Mouse (Mus musculus): ENCODE measurements around the gene Ccdc88a. TPM values are rescaled to one million over a fixed set of nuclear protein-coding genes. Genes with fewer than 3 reads are reported as not detected.
A peak's percentile ranks its signal among the peaks of the same experiment; 100 is the strongest.

Ccdc88a gene
- polyA plus RNA-seq (2014; fragmentation: Nextera tagmentation; extraction: Ambion mirVana), result 54.3 and 58.1 TPM in 2 replicates

DNA sequence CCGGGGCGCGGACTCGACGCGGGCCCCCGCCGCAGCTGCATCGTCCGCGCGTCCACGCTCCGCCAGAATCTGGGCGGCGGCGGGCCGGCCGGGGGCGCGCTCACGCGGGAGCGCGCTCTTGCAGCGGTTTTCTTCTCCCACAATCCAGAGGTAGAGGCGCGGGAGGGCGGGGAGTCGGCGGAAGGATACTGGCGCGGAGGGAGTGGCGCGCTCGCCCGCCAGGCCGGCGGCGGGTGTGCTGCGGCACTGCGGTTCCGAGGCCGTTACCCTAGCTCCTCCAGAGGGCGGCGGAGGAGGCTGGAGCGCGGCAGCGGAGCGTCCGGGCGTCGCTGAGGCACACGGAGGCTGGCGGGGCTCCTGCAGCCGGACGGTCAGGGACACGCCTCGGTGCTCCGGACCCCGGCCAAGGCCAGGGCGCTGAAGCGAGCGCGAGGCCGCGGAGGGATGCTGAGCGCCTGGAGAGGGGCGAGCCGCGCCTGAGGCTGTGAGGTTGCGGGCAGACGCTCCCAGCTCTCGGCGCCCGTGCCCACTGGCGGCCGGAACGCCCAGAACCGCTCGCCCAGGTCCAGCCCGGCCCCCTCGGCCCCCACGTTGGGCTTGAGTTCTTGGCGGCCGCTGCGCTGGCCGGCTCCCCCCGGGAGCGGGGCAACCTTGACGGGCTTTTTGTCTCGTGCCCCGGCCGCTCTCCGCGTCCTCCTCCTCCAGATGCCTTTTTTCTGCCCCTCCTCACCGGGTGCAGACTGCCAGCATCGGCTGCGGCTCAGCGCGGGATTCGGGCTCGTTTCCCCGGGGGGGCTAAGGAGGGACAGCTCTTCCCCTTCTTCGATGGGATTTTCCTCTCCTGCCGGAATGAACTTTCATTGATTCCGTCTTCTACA is at the start of gene Ccdc88a:
Gene Ccdc88a (plus strand): TSS at position 263 of the 878 bp plus-strand sequence.
- Histone ChIP-seq H3K4me2 (replicated peaks; ENCODE audit: low read depth, low read length) (peak within 1 kb of the TSS; percentile 46), H3K4me3 (ENCODE audit: low read depth, low read length) (peak within 1 kb of the TSS; percentile 93), H3K27me3 (ENCODE audit: control insufficient read depth, insufficient read depth, low read length) (no peaks in the 10 kb centered on the region), H3K36me3 (ENCODE audit: control insufficient read depth, insufficient read depth, low read length) (no peaks in the 10 kb centered on the region), H3K9ac (ENCODE audit: low read depth, low read length) (peak within 1 kb of the TSS; percentile 96), H3K27ac (ENCODE audit: low read depth, low read length) (peak within 1 kb of the TSS; percentile 99), H3K9me3 (ENCODE audit: control insufficient read depth, low read length) (no peaks in the 10 kb centered on the region), H3K4me1 (replicated peaks; ENCODE audit: control insufficient read depth, insufficient read depth, low read length) (no peaks in the 10 kb centered on the region)
- ATAC-seq (ENCODE audit: low FRiP score) (peak; percentile 97), DNase-seq (ENCODE audit: low spot score) (peak; percentile 98)
- WGBS, result under 1% methylated on average over 77 of the region's 107 CpGs

DNA sequence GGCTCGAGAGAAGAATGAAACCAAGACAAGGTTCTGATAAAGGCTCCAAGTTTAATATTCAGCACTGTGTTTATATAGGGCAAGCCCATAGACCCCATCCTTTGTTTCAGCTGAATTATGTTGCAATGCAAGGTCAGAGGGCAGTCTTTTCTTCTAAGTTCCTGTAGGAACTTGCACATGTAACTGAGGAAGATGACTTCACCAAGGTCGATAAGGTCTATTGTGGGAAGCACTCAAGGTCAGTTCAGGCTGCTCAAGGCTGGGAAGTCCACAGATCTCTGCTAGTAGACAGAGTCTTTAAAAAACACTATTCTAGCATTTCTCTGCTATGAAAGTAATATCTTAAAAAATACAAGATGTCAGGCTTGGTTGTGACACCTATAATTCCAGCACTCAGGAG is 38.0 kb upstream of the Ccdc88a start:
- DNase-seq (ENCODE audit: low spot score), result no peak
- Histone ChIP-seq H3K27ac (ENCODE audit: low read depth, low read length) (no peak overlapping the region), H3K4me1 (replicated peaks; ENCODE audit: control insufficient read depth, insufficient read depth, low read length) (no peaks in the 10 kb centered on the region), H3K4me2 (replicated peaks; ENCODE audit: low read depth, low read length) (no peak overlapping the region), H3K9ac (ENCODE audit: low read depth, low read length) (no peak overlapping the region), H3K36me3 (ENCODE audit: control insufficient read depth, insufficient read depth, low read length) (no peaks in the 10 kb centered on the region), H3K9me3 (ENCODE audit: control insufficient read depth, low read length) (no peaks in the 10 kb centered on the region), H3K27me3 (ENCODE audit: control insufficient read depth, insufficient read depth, low read length) (no peaks in the 10 kb centered on the region), H3K4me3 (ENCODE audit: low read depth, low read length) (no peak overlapping the region)
- WGBS, result 72% methylated on average over 2 of the region's 2 CpGs
- no peak for ATAC-seq (ENCODE audit: low FRiP score)

DNA sequence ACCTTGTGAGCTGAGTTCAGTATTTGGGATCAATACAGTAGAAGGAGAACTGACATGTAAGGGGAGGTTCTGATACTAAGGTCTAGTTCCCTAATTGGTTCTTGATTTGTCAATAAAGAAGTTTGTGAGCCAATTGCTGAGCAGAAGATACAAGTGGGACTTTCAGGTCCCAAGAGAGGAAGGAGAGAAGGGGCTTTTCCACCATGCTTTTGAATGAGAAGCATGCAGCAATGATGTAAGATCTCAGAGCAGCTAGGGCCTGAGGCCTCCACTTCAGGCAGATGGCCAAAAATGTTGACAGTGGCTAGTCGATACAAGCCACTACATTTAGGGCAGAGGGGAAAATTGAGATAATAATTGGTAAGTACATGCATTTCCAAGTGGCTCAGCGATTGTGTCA is 32.2 kb upstream of the Ccdc88a start:
- 89% methylated on average over 2 of the region's 2 CpGs for WGBS
- Histone ChIP-seq H3K4me1 (replicated peaks; ENCODE audit: control insufficient read depth, insufficient read depth, low read length) (no peaks in the 10 kb centered on the region), H3K27ac (ENCODE audit: low read depth, low read length) (no peak overlapping the region), H3K27me3 (ENCODE audit: control insufficient read depth, insufficient read depth, low read length) (no peaks in the 10 kb centered on the region), H3K9me3 (ENCODE audit: control insufficient read depth, low read length) (no peaks in the 10 kb centered on the region), H3K4me2 (replicated peaks; ENCODE audit: low read depth, low read length) (no peak overlapping the region), H3K9ac (ENCODE audit: low read depth, low read length) (no peak overlapping the region), H3K36me3 (ENCODE audit: control insufficient read depth, insufficient read depth, low read length) (no peaks in the 10 kb centered on the region), H3K4me3 (ENCODE audit: low read depth, low read length) (no peak overlapping the region)
- no peak for ATAC-seq (ENCODE audit: low FRiP score)
- no peak for DNase-seq (ENCODE audit: low spot score)

DNA sequence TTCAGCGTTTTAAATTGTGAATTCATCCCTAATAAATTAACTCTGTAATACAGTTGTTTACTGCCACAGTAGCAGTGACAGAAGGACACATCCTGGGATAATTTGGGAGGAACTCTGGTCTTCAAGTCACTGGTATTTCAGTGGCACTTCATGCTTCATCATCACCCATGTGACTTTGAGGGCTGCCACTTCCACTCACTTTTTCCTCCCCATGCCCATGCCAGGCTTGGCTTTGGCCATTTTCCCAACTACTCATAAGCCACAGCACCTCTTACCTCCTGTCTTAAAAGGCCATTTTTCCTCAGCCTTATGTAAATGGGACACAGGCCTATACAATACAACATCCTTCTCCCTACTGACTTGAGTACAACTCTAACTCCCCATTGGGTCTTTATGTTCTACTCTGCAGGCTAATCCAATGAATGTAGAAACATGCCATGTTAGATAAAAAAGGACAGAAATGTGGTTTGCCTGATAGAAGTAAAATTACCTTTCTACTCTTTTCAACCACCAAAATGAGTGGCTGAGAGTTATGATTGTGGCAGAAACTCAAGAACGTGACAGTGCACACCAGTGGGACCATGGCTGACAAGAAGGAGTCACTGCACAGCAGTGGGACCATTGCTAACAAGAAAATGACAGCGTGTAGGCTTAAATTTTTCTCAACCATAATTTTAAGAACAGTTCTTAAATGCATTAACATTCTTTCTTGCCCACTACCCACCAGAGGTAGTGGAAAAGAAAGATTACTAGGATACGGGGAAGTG is 28.4 kb upstream of the Ccdc88a start:
- H3K4me3 ChIP-seq (ENCODE audit: low read depth, low read length), result no peak overlapping the region
- no peaks in the 10 kb centered on the region for H3K4me1 ChIP-seq (replicated peaks; ENCODE audit: control insufficient read depth, insufficient read depth, low read length)
- H3K9ac ChIP-seq (ENCODE audit: low read depth, low read length), result no peak overlapping the region
- DNase-seq (ENCODE audit: low spot score) (no peak), ATAC-seq (ENCODE audit: low FRiP score) (no peak)
- H3K4me2 ChIP-seq (replicated peaks; ENCODE audit: low read depth, low read length), result no peak overlapping the region
- 80% methylated on average over 4 of the region's 4 CpGs for WGBS
- no peaks in the 10 kb centered on the region for H3K36me3 ChIP-seq (ENCODE audit: control insufficient read depth, insufficient read depth, low read length)
- H3K27me3 ChIP-seq (ENCODE audit: control insufficient read depth, insufficient read depth, low read length), result no peaks in the 10 kb centered on the region
- H3K9me3 ChIP-seq (ENCODE audit: control insufficient read depth, low read length), result no peaks in the 10 kb centered on the region
- no peak overlapping the region for H3K27ac ChIP-seq (ENCODE audit: low read depth, low read length)

DNA sequence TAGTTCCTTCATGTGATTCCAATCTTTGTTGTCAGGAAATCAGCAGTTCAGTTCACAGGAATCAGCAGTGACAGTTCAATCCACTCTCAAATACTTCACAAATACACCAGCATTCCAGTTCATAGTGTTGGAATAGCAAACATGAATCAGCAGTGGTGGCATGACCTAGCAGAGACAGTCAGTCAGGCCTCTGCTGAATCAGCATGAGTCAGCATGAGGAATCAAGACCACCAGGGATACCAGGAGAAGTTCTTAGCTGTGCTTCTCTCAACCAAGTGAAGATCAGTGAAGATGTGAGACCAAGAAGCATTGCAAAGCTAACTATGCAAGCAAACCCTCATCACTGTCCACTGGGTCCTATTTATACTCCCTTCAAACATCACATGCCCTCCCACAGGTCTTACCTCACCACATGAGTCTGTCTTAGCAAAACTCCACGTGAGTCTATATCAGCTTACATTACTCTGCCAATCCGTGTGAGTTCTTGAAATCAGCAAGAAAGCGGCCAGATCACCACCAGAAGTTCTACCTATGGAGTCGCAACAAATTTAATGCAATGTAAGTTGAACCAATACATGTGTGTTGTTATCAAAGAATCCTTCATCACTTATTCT is 27.7 kb upstream of the Ccdc88a start:
- Histone ChIP-seq H3K36me3 (ENCODE audit: control insufficient read depth, insufficient read depth, low read length) (no peaks in the 10 kb centered on the region), H3K4me2 (replicated peaks; ENCODE audit: low read depth, low read length) (no peak overlapping the region), H3K4me3 (ENCODE audit: low read depth, low read length) (no peak overlapping the region), H3K9ac (ENCODE audit: low read depth, low read length) (no peak overlapping the region), H3K9me3 (ENCODE audit: control insufficient read depth, low read length) (no peaks in the 10 kb centered on the region), H3K27ac (ENCODE audit: low read depth, low read length) (no peak overlapping the region), H3K27me3 (ENCODE audit: control insufficient read depth, insufficient read depth, low read length) (no peaks in the 10 kb centered on the region), H3K4me1 (replicated peaks; ENCODE audit: control insufficient read depth, insufficient read depth, low read length) (no peaks in the 10 kb centered on the region)
- DNase-seq (ENCODE audit: low spot score) (no peak), ATAC-seq (ENCODE audit: low FRiP score) (no peak)
- WGBS, result 78% methylated on average over 4 of the region's 4 CpGs

DNA sequence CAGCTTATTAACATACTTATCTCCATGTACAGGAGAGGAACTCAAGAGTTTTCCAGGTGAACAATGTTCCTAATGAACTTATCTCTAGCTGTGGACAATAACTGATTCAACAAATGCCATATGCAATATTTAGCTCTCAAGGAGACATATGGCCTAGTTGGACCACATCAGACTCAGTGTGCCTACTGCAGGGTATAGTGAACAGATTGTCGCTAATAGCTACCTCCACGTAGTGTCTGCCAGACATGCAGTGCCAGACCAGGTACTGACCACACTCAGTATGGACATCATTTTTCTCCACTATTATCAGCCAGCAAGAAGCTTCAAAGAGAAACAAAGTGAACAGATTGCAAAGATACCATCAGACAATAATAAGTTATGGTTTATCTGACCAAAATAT is 22.6 kb upstream of the Ccdc88a start:
- Histone ChIP-seq H3K4me2 (replicated peaks; ENCODE audit: low read depth, low read length) (no peak overlapping the region), H3K4me1 (replicated peaks; ENCODE audit: control insufficient read depth, insufficient read depth, low read length) (no peaks in the 10 kb centered on the region), H3K9ac (ENCODE audit: low read depth, low read length) (no peak overlapping the region), H3K27me3 (ENCODE audit: control insufficient read depth, insufficient read depth, low read length) (no peaks in the 10 kb centered on the region), H3K27ac (ENCODE audit: low read depth, low read length) (no peak overlapping the region), H3K36me3 (ENCODE audit: control insufficient read depth, insufficient read depth, low read length) (no peaks in the 10 kb centered on the region), H3K9me3 (ENCODE audit: control insufficient read depth, low read length) (no peaks in the 10 kb centered on the region), H3K4me3 (ENCODE audit: low read depth, low read length) (no peak overlapping the region)
- no peak for DNase-seq (ENCODE audit: low spot score)
- ATAC-seq (ENCODE audit: low FRiP score), result no peak
- 93% methylated on average over 2 of the region's 2 CpGs for WGBS

DNA sequence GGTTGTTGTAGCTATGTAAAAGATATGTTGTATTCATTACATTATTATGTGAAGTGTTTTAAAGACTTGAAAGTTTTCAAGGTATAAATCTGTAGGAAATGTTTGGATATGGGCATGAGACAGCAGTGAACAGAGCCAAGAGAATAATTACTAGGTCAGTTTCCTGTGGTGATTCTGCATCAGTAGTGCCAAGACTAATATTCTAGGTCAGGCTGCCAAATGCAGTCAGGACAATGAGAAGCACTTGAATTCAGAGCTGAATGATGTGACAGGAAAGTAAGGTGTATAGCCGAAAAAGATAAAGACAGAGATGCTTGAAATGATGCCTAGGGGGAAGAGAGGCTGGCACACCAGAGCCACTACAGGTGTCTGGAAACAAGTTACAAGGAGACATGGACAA is 21.2 kb upstream of the Ccdc88a start:
- H3K4me1 ChIP-seq (replicated peaks; ENCODE audit: control insufficient read depth, insufficient read depth, low read length), result no peaks in the 10 kb centered on the region
- WGBS, result 81% methylated on average over 1 of the region's 1 CpGs
- H3K9me3 ChIP-seq (ENCODE audit: control insufficient read depth, low read length), result no peaks in the 10 kb centered on the region
- H3K27ac ChIP-seq (ENCODE audit: low read depth, low read length), result no peak overlapping the region
- no peak overlapping the region for H3K4me3 ChIP-seq (ENCODE audit: low read depth, low read length)
- H3K36me3 ChIP-seq (ENCODE audit: control insufficient read depth, insufficient read depth, low read length), result no peaks in the 10 kb centered on the region
- ATAC-seq (ENCODE audit: low FRiP score) (no peak), DNase-seq (ENCODE audit: low spot score) (no peak)
- H3K27me3 ChIP-seq (ENCODE audit: control insufficient read depth, insufficient read depth, low read length), result no peaks in the 10 kb centered on the region
- no peak overlapping the region for H3K4me2 ChIP-seq (replicated peaks; ENCODE audit: low read depth, low read length)
- H3K9ac ChIP-seq (ENCODE audit: low read depth, low read length), result no peak overlapping the region

DNA sequence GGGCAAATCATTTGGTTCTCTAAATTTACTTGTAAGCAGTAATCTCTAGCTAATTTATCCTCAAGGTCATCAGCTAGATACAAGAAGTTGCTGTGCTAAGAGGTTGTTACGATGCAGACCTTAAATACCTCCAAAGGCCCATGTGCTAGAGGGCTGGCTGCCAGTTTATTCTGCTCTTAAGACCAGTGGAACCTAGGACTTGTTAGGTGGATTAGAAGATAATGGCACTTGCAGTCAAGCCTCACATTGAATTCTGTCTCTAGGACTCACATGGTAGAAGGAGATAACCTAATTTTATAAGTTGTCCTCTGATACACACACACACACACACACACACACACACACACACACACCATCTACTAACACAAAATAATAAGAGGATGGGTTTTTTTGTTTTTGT is 5.3 kb upstream of the Ccdc88a start:
- ATAC-seq (ENCODE audit: low FRiP score) (no peak), DNase-seq (ENCODE audit: low spot score) (no peak)
- no peaks in the 10 kb centered on the region for H3K9me3 ChIP-seq (ENCODE audit: control insufficient read depth, low read length)
- no peak overlapping the region for H3K27ac ChIP-seq (ENCODE audit: low read depth, low read length)
- no peaks in the 10 kb centered on the region for H3K27me3 ChIP-seq (ENCODE audit: control insufficient read depth, insufficient read depth, low read length)
- no peak overlapping the region for H3K9ac ChIP-seq (ENCODE audit: low read depth, low read length)
- H3K36me3 ChIP-seq (ENCODE audit: control insufficient read depth, insufficient read depth, low read length), result no peaks in the 10 kb centered on the region
- H3K4me3 ChIP-seq (ENCODE audit: low read depth, low read length), result no peak overlapping the region
- H3K4me1 ChIP-seq (replicated peaks; ENCODE audit: control insufficient read depth, insufficient read depth, low read length), result no peaks in the 10 kb centered on the region
- WGBS, result 84% methylated on average over 1 of the region's 1 CpGs
- H3K4me2 ChIP-seq (replicated peaks; ENCODE audit: low read depth, low read length), result no peak overlapping the region

Measured in hindbrain, embryonic 11.5 days (tissue).